Mouse (Mus musculus) liver (tissue): ENCODE measurements around the gene Mis18a.

Experiments used
- DNase-seq: peaks from one replicate; pipeline ENCODE4 v3.0.0-alpha.2; 2020; ENCODE audit warnings: mixed read lengths

Mis18a gene

DNA sequence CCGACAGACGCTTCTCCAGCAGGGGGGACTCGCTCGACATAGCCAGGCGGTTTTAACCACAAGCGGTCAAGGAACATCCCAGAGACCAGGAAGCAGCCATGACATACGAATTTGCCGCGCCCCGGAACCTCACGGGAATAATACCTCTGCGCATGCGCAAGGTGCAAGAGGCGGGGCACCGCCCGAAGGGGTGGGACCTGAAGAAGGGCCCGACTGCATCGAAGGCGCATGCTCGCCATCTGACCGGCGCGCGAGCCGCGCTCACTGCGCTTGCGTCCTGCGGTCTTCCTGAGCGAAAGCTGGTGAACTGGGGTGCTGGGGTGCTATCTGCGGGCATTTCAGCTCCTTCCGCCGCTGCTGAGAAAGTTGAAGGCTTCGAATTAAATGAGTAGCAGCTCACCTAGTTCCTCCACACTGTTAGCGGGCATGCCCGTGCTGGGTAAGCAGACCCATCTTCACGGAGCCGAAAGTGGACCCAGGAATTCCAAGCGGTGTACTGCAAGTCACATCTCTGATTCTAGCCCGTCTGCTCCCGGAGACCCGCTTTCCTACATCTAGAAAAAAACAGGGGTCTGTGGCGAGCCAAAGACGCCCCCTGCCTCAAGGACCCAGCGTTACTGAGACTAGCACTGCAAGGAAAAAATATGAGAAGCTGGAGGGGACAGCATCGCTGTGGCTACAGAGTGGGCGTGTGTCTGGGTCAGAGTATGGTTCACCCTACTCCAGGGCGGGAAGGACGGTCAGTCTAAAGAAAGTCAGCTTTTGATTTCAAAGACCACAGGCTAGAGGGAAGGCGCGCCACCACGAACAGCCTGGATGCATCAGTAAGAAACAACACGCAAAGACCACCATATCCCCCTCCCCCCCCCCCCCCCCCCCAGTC lies at the start of gene Mis18a:
Gene Mis18a, minus strand, starts transcription at position 172 of the 883 bp plus-strand sequence.
- DNase-seq = peak; percentile 99

- DNase-seq = no peak
Measured at GRCm38 (mm10) chr16:90775946-90776520, 48.8 kb upstream of the Mis18a start.

DNA sequence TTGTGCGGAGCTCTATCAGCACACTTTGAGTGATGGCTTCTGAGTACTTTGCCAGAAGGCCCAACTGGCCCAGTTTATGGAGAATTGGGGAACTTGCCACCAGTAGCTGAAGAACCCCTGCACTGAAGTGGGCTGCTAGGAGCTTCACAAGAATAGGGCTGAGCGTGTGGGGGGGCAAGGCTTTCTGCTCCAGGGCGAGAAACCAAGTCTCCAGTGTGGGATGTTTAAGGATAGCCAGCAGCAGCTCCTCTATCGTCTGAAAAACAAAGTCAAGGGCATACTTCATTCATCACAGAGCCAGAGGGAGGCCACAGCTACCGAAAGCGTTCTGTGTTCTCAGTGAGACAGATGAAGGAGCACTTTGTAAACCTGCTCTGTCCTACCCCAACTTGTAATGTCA lies 47.4 kb upstream of the Mis18a start:
- no peak for DNase-seq

DNA sequence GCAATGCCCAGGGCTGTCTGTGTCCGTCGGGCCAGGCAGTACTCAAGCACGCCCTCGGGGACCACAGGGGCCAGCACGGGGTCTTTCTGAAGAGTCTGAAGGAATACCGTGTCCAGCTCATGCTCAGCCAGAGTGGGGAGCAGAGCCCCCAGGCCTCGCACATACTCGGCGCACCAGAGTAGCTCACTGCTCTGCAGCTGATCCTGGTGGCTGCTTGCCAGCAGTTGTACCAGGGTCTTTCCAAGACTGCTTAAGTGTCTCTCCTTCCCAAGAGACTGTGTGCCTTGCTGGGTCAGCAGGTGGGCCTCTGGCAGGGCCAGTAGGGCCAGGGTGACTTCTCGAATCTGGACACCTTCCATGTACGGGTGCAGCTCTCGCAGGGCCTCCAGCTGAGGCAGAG lies 47.0 kb upstream of the Mis18a start:
- DNase-seq = no peak

- DNase-seq = no peak
Measured at GRCm38 (mm10) chr16:90766919-90767454, 39.8 kb upstream of the Mis18a start.

- no peak for DNase-seq
Measured at GRCm38 (mm10) chr16:90765195-90765877, 38.1 kb upstream of the Mis18a start.

- DNase-seq = peak; percentile 89
Measured at GRCm38 (mm10) chr16:90760515-90760914, 33.3 kb upstream of the Mis18a start.

DNA sequence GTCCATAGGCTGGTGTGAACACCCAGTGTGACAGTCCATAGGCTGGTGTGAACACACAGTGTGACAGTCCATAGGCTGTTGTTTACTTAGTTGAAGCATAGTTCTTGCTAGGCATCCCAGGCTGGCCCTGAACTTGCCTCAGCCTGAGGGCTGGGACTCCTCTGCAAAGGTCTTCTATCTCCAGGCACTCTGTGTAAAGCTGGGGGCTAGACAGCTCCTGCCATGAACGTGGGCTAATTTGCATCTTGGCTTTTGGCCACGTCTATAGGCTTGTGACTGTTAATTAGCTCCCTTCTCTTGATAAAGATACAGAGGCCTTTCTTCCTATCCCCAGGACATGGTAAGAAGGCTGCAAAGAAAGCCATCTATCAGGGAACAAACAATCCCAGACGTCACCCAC lies 32.1 kb upstream of the Mis18a start:
- no peak for DNase-seq

DNA sequence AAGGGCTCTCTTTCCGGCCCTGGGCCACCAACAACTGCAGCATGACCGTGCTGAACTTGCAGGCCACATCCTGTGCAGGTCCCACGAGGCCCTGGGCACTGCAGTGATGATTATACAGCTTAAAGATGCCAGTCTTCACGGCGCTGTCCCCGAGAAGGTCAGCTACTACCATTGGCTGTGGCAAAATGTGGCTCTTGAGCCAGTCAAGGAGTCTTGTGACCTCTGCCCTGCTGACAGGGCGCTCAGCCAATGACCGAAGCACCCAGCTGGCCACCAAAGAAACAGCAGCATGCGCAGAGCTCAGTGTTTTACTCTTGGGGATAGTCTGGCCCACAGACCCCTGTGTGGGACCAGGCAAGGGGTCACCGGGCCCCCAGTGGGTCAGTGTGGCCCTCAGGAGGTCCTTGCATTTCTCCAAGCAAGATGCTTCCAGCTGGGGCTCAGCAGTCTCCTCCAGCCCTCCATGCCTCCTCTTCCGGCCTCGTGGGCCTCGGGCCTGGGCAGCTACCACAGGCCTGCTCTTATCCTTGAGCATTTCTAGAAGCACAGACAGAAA lies 26.3 kb upstream of the Mis18a start:
- no peak for DNase-seq

DNA sequence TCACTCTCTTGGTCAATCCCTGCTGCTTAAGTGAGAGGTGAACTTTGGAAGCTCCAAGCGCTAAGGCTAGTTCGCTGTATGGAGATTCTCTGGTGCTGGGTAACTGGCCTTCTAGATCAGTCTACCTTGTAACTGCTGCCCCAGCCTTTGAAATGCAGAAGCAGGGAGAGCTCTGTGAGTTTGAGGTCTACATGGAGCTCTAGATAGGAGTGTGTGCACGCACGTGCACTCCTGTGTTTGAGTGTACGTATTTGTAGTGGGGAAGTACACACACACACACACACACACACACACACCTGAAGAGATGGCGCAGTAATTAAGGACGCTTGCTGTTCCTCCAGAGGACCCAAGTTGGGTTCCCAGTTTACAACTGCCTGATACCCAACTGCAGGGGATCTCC lies 21.0 kb upstream of the Mis18a start:
- DNase-seq = no peak

- no peak for DNase-seq
Measured at GRCm38 (mm10) chr16:90747143-90747542, 19.9 kb upstream of the Mis18a start.

GRCm38 (mm10) chr16:90738092-90738956 lies 11.1 kb upstream of the Mis18a start, which contains the start of gene Mrap:
Gene Mrap, plus strand, starts transcription at chr16:90738207.
- DNase-seq = peak; percentile 86

- no peak for DNase-seq
Measured at GRCm38 (mm10) chr16:90736672-90737270, 9.6 kb upstream of the Mis18a start.

- no peak for DNase-seq
Measured at GRCm38 (mm10) chr16:90735611-90736010, 8.4 kb upstream of the Mis18a start.

DNA sequence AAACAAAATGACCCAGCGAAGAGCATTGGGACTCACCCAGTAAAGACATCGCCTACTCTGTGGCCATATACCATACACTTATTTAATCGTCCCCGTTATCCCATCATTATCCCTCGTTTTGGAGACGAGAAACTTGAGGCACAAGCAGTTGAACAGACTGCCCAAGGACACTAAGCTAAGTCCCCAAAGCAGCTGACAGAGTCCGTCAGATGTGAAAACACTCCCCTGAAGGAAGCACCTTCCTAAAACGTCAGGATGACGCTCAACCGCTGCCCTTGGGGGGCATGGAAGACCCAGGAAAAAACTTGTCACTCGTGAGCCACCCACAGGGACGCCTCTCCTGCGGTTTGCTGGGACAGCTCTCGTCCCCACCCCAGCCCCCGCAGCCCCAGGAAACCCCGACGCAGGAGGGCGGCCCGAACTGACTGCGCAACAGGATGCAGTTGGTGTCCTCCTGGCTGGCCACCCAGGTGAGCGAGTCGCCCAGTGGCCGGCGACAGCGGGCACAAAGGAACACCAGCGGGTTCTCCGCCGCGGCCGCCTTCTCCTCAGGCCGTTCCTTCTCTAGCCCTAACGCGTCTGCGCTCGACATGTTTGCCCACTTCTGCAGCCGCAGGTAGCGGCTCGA lies 490 bp downstream of the Mis18a start:
- peak; percentile 54 for DNase-seq

DNA sequence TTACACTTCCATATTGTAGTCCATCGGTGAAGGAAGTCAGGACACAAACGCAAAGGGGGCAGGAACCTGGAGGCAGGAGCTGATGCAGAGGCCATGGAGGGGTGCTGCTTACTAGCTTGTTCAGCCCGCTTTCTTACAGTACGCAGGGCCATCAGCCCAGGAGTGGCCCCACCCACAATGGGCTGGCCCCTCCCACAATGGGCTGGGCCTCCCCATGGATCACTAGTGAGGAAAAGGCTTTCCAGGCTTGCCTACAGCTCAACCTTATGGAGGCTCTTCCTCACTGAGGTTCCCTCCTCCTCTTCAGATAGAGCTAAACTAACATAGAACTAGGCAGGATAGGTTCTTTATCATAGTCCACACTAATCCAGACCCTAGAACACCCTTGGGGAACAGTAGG lies 3.2 kb downstream of the Mis18a start:
- peak; percentile 48 for DNase-seq

DNA sequence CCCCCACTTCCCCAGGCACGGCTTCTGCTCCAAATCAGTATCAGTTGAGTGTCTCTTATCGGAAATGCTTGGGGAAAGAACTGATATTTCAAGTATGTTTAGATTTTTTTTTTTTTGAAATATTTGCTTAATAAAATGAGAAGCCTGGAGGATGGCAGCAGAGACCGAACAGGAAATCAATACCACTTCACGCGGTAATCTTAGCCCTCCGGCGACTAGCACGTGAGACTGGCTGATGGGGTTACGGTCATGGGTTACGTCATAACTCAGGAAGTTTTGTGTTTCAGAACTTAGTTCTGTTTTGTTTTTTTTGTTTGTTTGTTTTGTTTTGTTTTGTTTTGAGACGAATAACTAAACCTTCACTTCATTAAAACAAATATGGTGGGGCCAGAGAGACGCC lies 16.9 kb downstream of the Mis18a start:
- DNase-seq = no peak

DNA sequence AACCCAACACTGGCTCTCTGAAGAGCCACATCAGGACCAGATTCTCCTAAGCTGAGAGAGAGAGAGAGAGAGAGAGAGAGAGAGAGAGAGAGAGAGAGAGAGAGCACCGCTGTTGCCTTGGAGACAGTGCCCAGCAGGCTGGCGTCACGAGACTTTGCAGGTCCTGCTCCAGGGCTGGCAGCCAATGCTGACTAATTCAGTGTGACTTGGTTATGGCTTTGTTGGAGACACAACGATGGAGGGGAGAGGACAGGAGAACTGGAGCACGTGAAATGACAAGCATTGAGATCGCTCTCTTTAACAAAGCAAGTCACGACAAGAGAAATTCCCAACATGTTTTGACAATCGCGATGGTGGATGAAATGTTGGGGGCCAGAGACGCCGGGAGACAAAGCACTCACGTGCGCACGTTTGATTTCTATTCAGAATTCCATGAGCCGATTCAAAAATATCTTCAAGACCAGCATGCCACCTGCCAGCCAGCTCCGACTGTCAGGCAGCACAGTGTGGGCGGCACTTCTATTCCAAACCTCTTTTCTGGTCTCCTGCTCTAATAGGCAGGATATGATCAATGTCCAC lies 17.4 kb downstream of the Mis18a start:
- DNase-seq = no peak

DNA sequence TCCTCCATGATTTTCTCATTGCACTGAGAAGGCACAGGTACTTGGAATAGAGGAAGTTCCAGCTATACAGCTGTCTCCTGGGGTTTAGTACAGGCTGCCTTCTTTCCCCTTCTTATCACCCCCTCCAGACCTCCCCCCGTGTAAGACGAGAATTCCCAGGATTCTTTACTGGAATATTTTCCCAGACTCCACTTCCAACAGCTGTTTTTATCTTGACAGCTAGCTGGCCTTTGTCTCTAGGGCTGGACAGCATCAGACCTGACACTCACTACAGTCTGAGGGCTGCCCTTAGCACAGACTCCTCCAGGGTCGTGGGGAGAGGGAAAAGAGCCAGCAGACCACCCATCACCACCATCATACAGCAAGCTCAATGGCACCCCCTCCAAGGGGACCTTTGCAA lies 20.9 kb downstream of the Mis18a start:
- no peak for DNase-seq

GRCm38 (mm10) chr16:90704161-90704825 lies 22.9 kb downstream of the Mis18a start:
- no peak for DNase-seq
